Mouse (Mus musculus) E14TG2a.4 (cell line): ENCODE measurements at regions not wholly inside any gene's neighbourhood (a gene's known extent, or its start where the extent isn't known, plus 50 kb on each side); places are given as distances from the start of the nearest gene placed in this dataset.

Experiments
- CTCF ChIP-seq: conservative IDR thresholded peaks from 2 replicates; pipeline ENCODE4 v1.5.1; 2014; ENCODE audit warnings: low read length
- NANOG ChIP-seq: IDR thresholded peaks from 2 replicates; pipeline ENCODE4 v1.6.1; 2014; ENCODE audit warnings: borderline replicate concordance, low read length, mixed read lengths
- POU5F1 ChIP-seq: IDR thresholded peaks from 2 replicates; pipeline ENCODE4 v1.6.1; 2014; ENCODE audit warnings: low read length, borderline replicate concordance

- TF ChIP-seq CTCF (no peak), NANOG (no peak), POU5F1 (no peak)
Measured at GRCm38 (mm10) chr10:98268511-98268910, 542.0 kb upstream of the C030005K15Rik start.
